Mouse (Mus musculus) lung, adult 2 months (tissue): ENCODE data around the gene Cacng4.

ENCODE experiments used
- CTCF ChIP-seq: fragments of 200-500 bp; IDR thresholded peaks from 2 replicates; pipeline ENCODE4 v1.5.1; 2011; ENCODE audit warnings: mild to moderate bottlenecking, low read length, control low read depth; ENCODE audit not compliant: insufficient read depth
- POLR2A ChIP-seq: fragments of 200-500 bp; IDR thresholded peaks from 2 replicates; pipeline ENCODE4 v1.6.1; 2011; ENCODE audit warnings: low read depth, mild to moderate bottlenecking, control low read depth, low read length, borderline replicate concordance; ENCODE audit errors: extremely low read depth

DNA sequence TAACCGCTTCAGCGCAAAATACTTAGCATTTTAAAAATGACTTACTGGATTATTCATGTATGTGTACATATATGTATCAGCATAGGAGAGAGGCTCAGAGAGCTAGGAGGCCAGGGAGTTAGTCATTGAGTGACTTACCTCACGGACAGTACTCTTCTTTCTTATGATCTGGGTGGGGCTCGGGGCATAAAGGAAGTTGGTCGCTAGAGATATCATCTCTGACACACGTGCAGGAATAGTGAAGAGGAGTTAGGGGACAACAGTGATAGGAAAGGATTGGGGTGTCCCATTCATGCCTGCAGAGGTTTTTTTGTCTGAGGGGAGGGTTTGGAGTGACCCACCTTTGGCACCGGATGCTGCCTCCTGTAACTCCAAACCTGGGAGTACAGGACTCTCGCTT lies 69.8 kb downstream of the Cacng4 start:
- TF ChIP-seq CTCF (no peak), POLR2A (no peak)
